Mouse (Mus musculus): Measurements from ENCODE around the gene Sh3rf3. TPM values are rescaled to one million over a fixed set of nuclear protein-coding genes. Genes with fewer than 3 reads are reported as not detected.

Sh3rf3 gene
- polyA plus RNA-seq, 1 experiment from 2014 or later, result 0.04 TPM

DNA sequence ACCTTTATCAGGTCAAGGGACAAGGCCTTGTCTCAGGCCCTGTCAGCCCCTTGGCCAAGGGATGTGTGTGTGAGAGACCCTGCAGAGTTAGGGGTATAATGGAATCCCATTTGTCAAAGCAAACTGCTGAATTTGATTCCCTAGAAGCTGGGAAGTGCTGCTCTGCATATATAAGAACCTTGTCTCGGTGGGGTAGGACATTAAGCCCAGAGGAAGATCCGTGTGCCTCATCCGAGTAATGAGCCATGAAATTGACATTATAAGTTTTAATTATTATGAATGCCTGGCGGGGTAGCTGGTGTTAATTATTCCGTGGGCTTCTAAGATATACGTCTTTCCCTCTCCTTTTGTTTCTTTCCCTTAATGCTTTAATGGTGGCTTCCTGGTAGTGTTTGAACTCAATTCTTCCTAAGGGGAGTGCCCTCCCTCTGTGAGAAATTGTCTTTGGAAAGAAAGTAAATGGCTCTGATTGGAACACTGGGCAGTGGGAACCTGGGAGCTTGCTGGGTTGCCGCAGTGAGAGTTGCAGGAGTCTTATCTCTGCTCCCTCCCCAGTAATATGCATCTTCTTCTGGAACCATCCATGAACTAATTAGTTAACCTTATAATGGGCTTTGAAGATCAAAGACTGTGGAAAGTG is 166.3 kb downstream of the Sh3rf3 start:
- Histone ChIP-seq H3K4me2 (ENCODE audit: low read depth, low read length) (no peak overlapping the region), H3K4me3 (ENCODE audit: low read depth, low read length) (no peak overlapping the region), H3K27me3 (ENCODE audit: control insufficient read depth, insufficient read depth, low read depth, low read length) (no peaks in the 10 kb centered on the region), H3K4me1 (ENCODE audit: control insufficient read depth, low read depth, low read length) (no peaks in the 10 kb centered on the region), H3K9ac (ENCODE audit: low read depth, low read length) (no peak overlapping the region), H3K27ac (ENCODE audit: low read length) (no peak overlapping the region), H3K36me3 (ENCODE audit: control insufficient read depth, insufficient read depth) (no peaks in the 10 kb centered on the region), H3K9me3 (replicated peaks; ENCODE audit: control insufficient read depth, low read length) (no peaks in the 10 kb centered on the region)
- WGBS (ENCODE audit: insufficient replicate concordance), result 50% methylated on average over 7 of the region's 7 CpGs
- no peak for ATAC-seq (ENCODE audit: low read depth)

DNA sequence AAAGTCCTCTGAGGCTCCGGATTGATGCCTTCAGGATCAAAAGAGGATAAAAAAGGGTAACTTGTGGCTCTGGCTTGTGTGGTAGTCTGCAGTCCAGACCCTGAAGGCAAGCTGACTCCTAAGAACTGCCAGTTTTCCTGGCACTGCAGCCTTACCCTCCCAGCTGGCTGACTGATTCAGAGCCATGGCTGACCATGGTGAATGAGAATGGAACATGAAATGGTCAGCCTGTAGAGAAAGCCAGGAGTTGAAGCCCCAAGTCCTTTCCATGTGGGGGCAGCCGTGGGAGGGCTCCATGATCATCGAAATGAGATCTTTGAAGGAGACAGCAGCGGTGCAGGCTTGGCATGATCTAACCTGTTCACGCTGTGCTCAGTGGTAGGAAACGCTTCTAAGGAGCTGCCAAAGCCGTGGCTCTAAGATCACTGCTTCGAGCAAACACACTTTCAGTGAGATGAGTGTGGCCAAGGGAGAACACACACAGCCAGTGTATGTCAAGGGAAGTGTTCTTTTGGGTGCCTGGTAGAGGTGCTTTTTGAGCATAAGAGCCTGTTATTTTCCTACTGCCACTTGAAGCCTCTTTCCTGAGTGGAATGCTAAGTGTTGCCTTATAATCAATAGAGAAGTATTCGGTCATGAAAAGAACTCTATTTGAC is 168.6 kb downstream of the Sh3rf3 start:
- H3K27me3 ChIP-seq (ENCODE audit: control insufficient read depth, insufficient read depth, low read depth, low read length), result no peaks in the 10 kb centered on the region
- H3K36me3 ChIP-seq (ENCODE audit: control insufficient read depth, insufficient read depth), result no peaks in the 10 kb centered on the region
- no peak overlapping the region for H3K27ac ChIP-seq (ENCODE audit: low read length)
- no peak for ATAC-seq (ENCODE audit: low read depth)
- H3K4me1 ChIP-seq (ENCODE audit: control insufficient read depth, low read depth, low read length), result no peaks in the 10 kb centered on the region
- H3K4me3 ChIP-seq (ENCODE audit: low read depth, low read length), result no peak overlapping the region
- H3K4me2 ChIP-seq (ENCODE audit: low read depth, low read length), result no peak overlapping the region
- H3K9ac ChIP-seq (ENCODE audit: low read depth, low read length), result no peak overlapping the region
- WGBS (ENCODE audit: insufficient replicate concordance), result 70% methylated on average over 9 of the region's 9 CpGs
- H3K9me3 ChIP-seq (replicated peaks; ENCODE audit: control insufficient read depth, low read length), result no peaks in the 10 kb centered on the region

GRCm38 (mm10) chr10:58982546-58983154 is 169.5 kb downstream of the Sh3rf3 start:
- H3K27me3 ChIP-seq (ENCODE audit: control insufficient read depth, insufficient read depth, low read depth, low read length), result no peaks in the 10 kb centered on the region
- H3K4me1 ChIP-seq (ENCODE audit: control insufficient read depth, low read depth, low read length), result no peaks in the 10 kb centered on the region
- H3K27ac ChIP-seq (ENCODE audit: low read length), result no peak overlapping the region
- 61% methylated on average over 5 of the region's 5 CpGs for WGBS (ENCODE audit: insufficient replicate concordance)
- H3K9me3 ChIP-seq (replicated peaks; ENCODE audit: control insufficient read depth, low read length), result no peaks in the 10 kb centered on the region
- no peak overlapping the region for H3K4me3 ChIP-seq (ENCODE audit: low read depth, low read length)
- H3K9ac ChIP-seq (ENCODE audit: low read depth, low read length), result no peak overlapping the region
- H3K36me3 ChIP-seq (ENCODE audit: control insufficient read depth, insufficient read depth), result no peaks in the 10 kb centered on the region
- no peak for ATAC-seq (ENCODE audit: low read depth)
- H3K4me2 ChIP-seq (ENCODE audit: low read depth, low read length), result no peak overlapping the region

- 72% methylated on average over 3 of the region's 3 CpGs for WGBS (ENCODE audit: insufficient replicate concordance)
- Histone ChIP-seq H3K9me3 (replicated peaks; ENCODE audit: control insufficient read depth, low read length) (no peaks in the 10 kb centered on the region), H3K9ac (ENCODE audit: low read depth, low read length) (no peak overlapping the region)
Observed at GRCm38 (mm10) chr10:58991611-58992010, 178.5 kb downstream of the Sh3rf3 start.

GRCm38 (mm10) chr10:58994726-58995125 is 181.6 kb downstream of the Sh3rf3 start:
- Histone ChIP-seq H3K4me2 (ENCODE audit: low read depth, low read length) (no peak overlapping the region), H3K27ac (ENCODE audit: low read length) (no peak overlapping the region), H3K4me3 (ENCODE audit: low read depth, low read length) (no peak overlapping the region), H3K9ac (ENCODE audit: low read depth, low read length) (no peak overlapping the region), H3K4me1 (ENCODE audit: control insufficient read depth, low read depth, low read length) (no peaks in the 10 kb centered on the region), H3K9me3 (replicated peaks; ENCODE audit: control insufficient read depth, low read length) (no peaks in the 10 kb centered on the region), H3K36me3 (ENCODE audit: control insufficient read depth, insufficient read depth) (no peaks in the 10 kb centered on the region), H3K27me3 (ENCODE audit: control insufficient read depth, insufficient read depth, low read depth, low read length) (no peaks in the 10 kb centered on the region)
- WGBS (ENCODE audit: insufficient replicate concordance), result 51% methylated on average over 2 of the region's 2 CpGs
- no peak for ATAC-seq (ENCODE audit: low read depth)

More at GRCm38 (mm10) chr10:58991611-58992010, 178.5 kb downstream of the Sh3rf3 start:
- Histone ChIP-seq H3K36me3 (ENCODE audit: control insufficient read depth, insufficient read depth) (no peaks in the 10 kb centered on the region), H3K4me2 (ENCODE audit: low read depth, low read length) (no peak overlapping the region), H3K27ac (ENCODE audit: low read length) (no peak overlapping the region), H3K4me1 (ENCODE audit: control insufficient read depth, low read depth, low read length) (no peaks in the 10 kb centered on the region), H3K4me3 (ENCODE audit: low read depth, low read length) (no peak overlapping the region), H3K27me3 (ENCODE audit: control insufficient read depth, insufficient read depth, low read depth, low read length) (no peaks in the 10 kb centered on the region)
- no peak for ATAC-seq (ENCODE audit: low read depth)

DNA sequence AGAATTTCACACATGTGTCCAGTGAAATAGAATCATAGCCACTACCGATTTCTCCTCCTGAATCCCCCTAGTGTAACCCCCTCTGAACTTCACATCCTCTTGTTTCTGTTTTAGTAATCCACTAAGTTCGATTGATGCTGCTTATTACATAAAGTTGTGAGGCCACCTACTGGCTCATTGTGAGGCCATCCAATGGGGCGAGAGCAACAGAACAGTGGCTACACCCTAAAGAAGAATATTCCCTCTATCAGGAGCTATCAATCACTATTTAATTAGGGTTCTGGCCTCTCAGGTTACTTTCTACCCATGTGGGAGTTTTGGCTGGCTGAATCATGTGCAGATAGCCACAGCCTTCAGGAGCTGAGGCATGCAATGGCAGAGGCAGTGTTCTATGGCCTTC is 182.0 kb downstream of the Sh3rf3 start:
- Histone ChIP-seq H3K4me1 (ENCODE audit: control insufficient read depth, low read depth, low read length) (no peaks in the 10 kb centered on the region), H3K9ac (ENCODE audit: low read depth, low read length) (no peak overlapping the region)
- ATAC-seq (ENCODE audit: low read depth), result no peak

DNA sequence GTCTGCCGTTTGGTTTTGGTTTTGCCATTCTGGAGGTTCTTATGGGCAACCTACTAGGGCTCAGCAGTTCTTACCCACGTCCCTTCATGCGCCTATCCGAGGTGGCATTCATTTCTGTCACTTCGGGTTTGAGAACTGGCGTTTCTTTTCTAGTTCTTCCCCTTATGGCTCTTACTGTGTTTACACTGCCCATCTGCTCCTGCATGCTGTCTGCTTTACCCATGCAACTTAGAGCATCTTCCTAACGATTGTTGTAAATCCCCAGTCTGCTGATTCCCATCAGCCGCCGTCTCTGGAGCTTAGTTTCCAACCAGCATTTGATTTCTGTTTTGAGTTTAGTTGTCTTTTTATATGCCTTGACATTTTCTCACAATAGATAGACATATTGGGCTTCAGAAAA is 189.2 kb downstream of the Sh3rf3 start:
- no peaks in the 10 kb centered on the region for H3K27me3 ChIP-seq (ENCODE audit: control insufficient read depth, insufficient read depth, low read depth, low read length)
- H3K9ac ChIP-seq (ENCODE audit: low read depth, low read length), result no peak overlapping the region
- WGBS (ENCODE audit: insufficient replicate concordance), result 69% methylated on average over 9 of the region's 9 CpGs
- H3K4me2 ChIP-seq (ENCODE audit: low read depth, low read length), result no peak overlapping the region
- H3K4me1 ChIP-seq (ENCODE audit: control insufficient read depth, low read depth, low read length), result no peaks in the 10 kb centered on the region
- no peaks in the 10 kb centered on the region for H3K36me3 ChIP-seq (ENCODE audit: control insufficient read depth, insufficient read depth)
- no peaks in the 10 kb centered on the region for H3K9me3 ChIP-seq (replicated peaks; ENCODE audit: control insufficient read depth, low read length)
- H3K27ac ChIP-seq (ENCODE audit: low read length), result no peak overlapping the region
- H3K4me3 ChIP-seq (ENCODE audit: low read depth, low read length), result no peak overlapping the region
- no peak for ATAC-seq (ENCODE audit: low read depth)

More for the DNA sequence above, 182.0 kb downstream of the Sh3rf3 start:
- WGBS (ENCODE audit: insufficient replicate concordance), result 53% methylated on average over 3 of the region's 3 CpGs
- no peak overlapping the region for H3K27ac ChIP-seq (ENCODE audit: low read length)
- no peaks in the 10 kb centered on the region for H3K9me3 ChIP-seq (replicated peaks; ENCODE audit: control insufficient read depth, low read length)
- no peaks in the 10 kb centered on the region for H3K27me3 ChIP-seq (ENCODE audit: control insufficient read depth, insufficient read depth, low read depth, low read length)
- H3K4me3 ChIP-seq (ENCODE audit: low read depth, low read length), result no peak overlapping the region
- no peak overlapping the region for H3K4me2 ChIP-seq (ENCODE audit: low read depth, low read length)
- H3K36me3 ChIP-seq (ENCODE audit: control insufficient read depth, insufficient read depth), result no peaks in the 10 kb centered on the region

- WGBS (ENCODE audit: insufficient replicate concordance), result 63% methylated on average over 7 of the region's 7 CpGs
- no peak overlapping the region for H3K4me2 ChIP-seq (ENCODE audit: low read depth, low read length)
- H3K4me3 ChIP-seq (ENCODE audit: low read depth, low read length), result no peak overlapping the region
- no peak overlapping the region for H3K27ac ChIP-seq (ENCODE audit: low read length)
- H3K36me3 ChIP-seq (ENCODE audit: control insufficient read depth, insufficient read depth), result no peaks in the 10 kb centered on the region
- no peaks in the 10 kb centered on the region for H3K27me3 ChIP-seq (ENCODE audit: control insufficient read depth, insufficient read depth, low read depth, low read length)
- no peak for ATAC-seq (ENCODE audit: low read depth)
- no peaks in the 10 kb centered on the region for H3K4me1 ChIP-seq (ENCODE audit: control insufficient read depth, low read depth, low read length)
- H3K9me3 ChIP-seq (replicated peaks; ENCODE audit: control insufficient read depth, low read length), result no peaks in the 10 kb centered on the region
- no peak overlapping the region for H3K9ac ChIP-seq (ENCODE audit: low read depth, low read length)
Observed at GRCm38 (mm10) chr10:59011415-59011814, 198.3 kb downstream of the Sh3rf3 start.

- 68% methylated on average over 9 of the region's 9 CpGs for WGBS (ENCODE audit: insufficient replicate concordance)
- Histone ChIP-seq H3K4me2 (ENCODE audit: low read depth, low read length) (no peak overlapping the region), H3K4me3 (ENCODE audit: low read depth, low read length) (no peak overlapping the region), H3K27me3 (ENCODE audit: control insufficient read depth, insufficient read depth, low read depth, low read length) (no peaks in the 10 kb centered on the region), H3K27ac (ENCODE audit: low read length) (no peak overlapping the region), H3K9me3 (replicated peaks; ENCODE audit: control insufficient read depth, low read length) (no peaks in the 10 kb centered on the region), H3K4me1 (ENCODE audit: control insufficient read depth, low read depth, low read length) (no peaks in the 10 kb centered on the region), H3K9ac (ENCODE audit: low read depth, low read length) (no peak overlapping the region), H3K36me3 (ENCODE audit: control insufficient read depth, insufficient read depth) (no peaks in the 10 kb centered on the region)
- ATAC-seq (ENCODE audit: low read depth), result no peak
Observed at GRCm38 (mm10) chr10:59013618-59014017, 200.5 kb downstream of the Sh3rf3 start.

All from liver, embryonic 16.5 days (tissue).